Mouse (Mus musculus) forebrain, embryonic 16.5 days (tissue): ENCODE measurements around the gene Timp2. TPM values are rescaled to one million over a fixed set of nuclear protein-coding genes. Genes with fewer than 3 reads are reported as not detected.
"Not testable (repeated sequence)": the region's sequence is repeated elsewhere in the genome, so short reads cannot be mapped to it uniquely, and the experiment has no call there.

Experiments
- ATAC-seq: fragments of 200-750 bp; cut with Nextera tagmentation; 2 replicates; pipeline ENCODE4 v1.8.0; 2017; ENCODE audit warnings: mild to moderate bottlenecking, moderate library complexity
- H3K27ac ChIP-seq: fragments of 300-500 bp; sonication (generic); 2 replicates; pipeline ENCODE4 v1.5.1; 2014; ENCODE audit warnings: low read length, control low read depth
- H3K27me3 ChIP-seq: fragments of 300-500 bp; sonication (generic); replicated peaks from 2 replicates; pipeline ENCODE4 v1.6.1; 2014; ENCODE audit warnings: low read length; ENCODE audit not compliant: control insufficient read depth, insufficient read depth
- H3K36me3 ChIP-seq: fragments of 300-500 bp; sonication (generic); 2 replicates; pipeline ENCODE4 v1.6.1; 2014; ENCODE audit not compliant: control insufficient read depth, insufficient read depth
- H3K4me1 ChIP-seq: fragments of 300-500 bp; sonication (generic); replicated peaks from 2 replicates; pipeline ENCODE4 v1.6.1; 2014; ENCODE audit warnings: low read length; ENCODE audit not compliant: control insufficient read depth, insufficient read depth
- H3K4me2 ChIP-seq: fragments of 300-500 bp; sonication (generic); 2 replicates; pipeline ENCODE4 v1.6.1; 2014; ENCODE audit warnings: mild to moderate bottlenecking, low read length, control low read depth
- H3K4me3 ChIP-seq: fragments of 300-500 bp; sonication (generic); replicated peaks from 2 replicates; pipeline ENCODE4 v1.5.1; 2014; ENCODE audit warnings: mild to moderate bottlenecking, low read length, control low read depth
- H3K9ac ChIP-seq: fragments of 300-500 bp; sonication (generic); replicated peaks from 2 replicates; pipeline ENCODE4 v1.6.1; 2014; ENCODE audit warnings: low read depth, low read length, control low read depth
- H3K9me3 ChIP-seq: fragments of 300-500 bp; sonication (generic); 2 replicates; pipeline ENCODE4 v1.6.1; 2016; ENCODE audit warnings: low read length; ENCODE audit not compliant: control insufficient read depth
- WGBS: fragments of 180-500 bp; shearing (Covaris S2); extraction: QIAGEN DNeasy Blood & Tissue Kit; methylation state at CpG from one replicate; pipeline ENCODE4 v1.1.7; 2014; 5-methylcytosine and 5-hydroxymethylcytosine counted together
- polyA plus RNA-seq: library from polyadenylated mRNA; unstranded; fragments of >200 nt; fragmentation: Nextera tagmentation; extraction: Ambion mirVana; gene quantifications from 2 replicates; pipeline ENCODE4 v1.2.1, GENCODE M21; 2015

The Timp2 gene
- polyA plus RNA-seq, 1 experiment from 2014 or later: 79.8 TPM

GRCm38 (mm10) chr11:118397806-118398530 lies 42.4 kb upstream of the Timp2 start:
- no peak overlapping the region for H3K4me2 ChIP-seq
- no peaks in the 10 kb centered on the region for H3K9me3 ChIP-seq
- H3K27ac ChIP-seq: no peak overlapping the region
- ATAC-seq: no peak
- no peaks in the 10 kb centered on the region for H3K4me1 ChIP-seq
- WGBS: 92% methylated on average over 26 of the region's 26 CpGs
- no peaks in the 10 kb centered on the region for H3K36me3 ChIP-seq
- H3K27me3 ChIP-seq: no peaks in the 10 kb centered on the region
- H3K9ac ChIP-seq: no peak overlapping the region
- no peak overlapping the region for H3K4me3 ChIP-seq

- Histone ChIP-seq H3K4me3 (no peak overlapping the region), H3K9me3 (no peaks in the 10 kb centered on the region), H3K4me1 (no peaks in the 10 kb centered on the region), H3K27me3 (no peaks in the 10 kb centered on the region), H3K9ac (no peak overlapping the region), H3K27ac (no peak overlapping the region), H3K4me2 (no peak overlapping the region), H3K36me3 (no peaks in the 10 kb centered on the region)
- no peak for ATAC-seq
- WGBS: 55% methylated on average over 6 of the region's 6 CpGs
Measured at GRCm38 (mm10) chr11:118394538-118394937, 39.0 kb upstream of the Timp2 start.

- Histone ChIP-seq H3K4me2 (no peak overlapping the region), H3K4me1 (no peaks in the 10 kb centered on the region), H3K9ac (no peak overlapping the region), H3K9me3 (no peaks in the 10 kb centered on the region), H3K27me3 (no peaks in the 10 kb centered on the region), H3K4me3 (no peak overlapping the region), H3K27ac (no peak overlapping the region), H3K36me3 (no peaks in the 10 kb centered on the region)
- ATAC-seq: no peak
- 70% methylated on average over 5 of the region's 5 CpGs for WGBS
Measured at GRCm38 (mm10) chr11:118393991-118394390, 38.5 kb upstream of the Timp2 start.

GRCm38 (mm10) chr11:118387816-118388215 lies 32.3 kb upstream of the Timp2 start:
- not testable (repeated sequence) for H3K4me2 ChIP-seq, H3K9me3 ChIP-seq, H3K4me3 ChIP-seq, H3K36me3 ChIP-seq, H3K27me3 ChIP-seq, ATAC-seq, H3K4me1 ChIP-seq, H3K9ac ChIP-seq, H3K27ac ChIP-seq
- 86% methylated on average over 13 of the region's 13 CpGs for WGBS

- Histone ChIP-seq H3K36me3 (no peaks in the 10 kb centered on the region), H3K4me1 (0 out of 2 replicates have a peak, but pooled peaks cover 3% of the 10 kb centered on the region), H3K9ac (no peak overlapping the region), H3K27me3 (no peaks in the 10 kb centered on the region), H3K4me3 (no peak overlapping the region), H3K9me3 (no peaks in the 10 kb centered on the region), H3K27ac (no peak overlapping the region), H3K4me2 (no peak overlapping the region)
- ATAC-seq: peak; percentile 38; the same call in 1 of the 2 replicates
- 45% methylated on average over 11 of the region's 11 CpGs for WGBS
Measured at GRCm38 (mm10) chr11:118379251-118380009, 23.9 kb upstream of the Timp2 start.

- Histone ChIP-seq H3K4me3 (no peak overlapping the region), H3K9ac (no peak overlapping the region), H3K36me3 (no peaks in the 10 kb centered on the region), H3K27me3 (no peaks in the 10 kb centered on the region), H3K4me2 (no peak overlapping the region), H3K4me1 (0 out of 2 replicates have a peak, but pooled peaks cover 3% of the 10 kb centered on the region), H3K27ac (no peak overlapping the region; the same call in 1 of the 2 replicates), H3K9me3 (no peaks in the 10 kb centered on the region)
- 82% methylated on average over 6 of the region's 6 CpGs for WGBS
- ATAC-seq: no peak
Measured at GRCm38 (mm10) chr11:118378656-118379055, 23.1 kb upstream of the Timp2 start.

- H3K9me3 ChIP-seq, H3K4me3 ChIP-seq, H3K4me2 ChIP-seq, ATAC-seq, H3K9ac ChIP-seq, H3K4me1 ChIP-seq, H3K27ac ChIP-seq, H3K36me3 ChIP-seq, H3K27me3 ChIP-seq: not testable (repeated sequence)
Measured at GRCm38 (mm10) chr11:118376323-118376722, 20.8 kb upstream of the Timp2 start.

GRCm38 (mm10) chr11:118375881-118376280 lies 20.3 kb upstream of the Timp2 start:
- Histone ChIP-seq H3K9ac (no peak overlapping the region), H3K4me1 (0 out of 2 replicates have a peak, but pooled peaks cover 3% of the 10 kb centered on the region), H3K27ac (no peak overlapping the region), H3K9me3 (no peaks in the 10 kb centered on the region), H3K27me3 (no peaks in the 10 kb centered on the region), H3K4me3 (no peak overlapping the region), H3K4me2 (no peak overlapping the region), H3K36me3 (no peaks in the 10 kb centered on the region)
- 85% methylated on average over 5 of the region's 5 CpGs for WGBS
- ATAC-seq: no peak

- no peaks in the 10 kb centered on the region for H3K36me3 ChIP-seq
- no peak overlapping the region for H3K4me2 ChIP-seq
- H3K27me3 ChIP-seq: no peaks in the 10 kb centered on the region
- no peak for ATAC-seq
- H3K4me3 ChIP-seq: no peak overlapping the region
- H3K27ac ChIP-seq: no peak overlapping the region
- H3K4me1 ChIP-seq: 0 out of 2 replicates have a peak, but pooled peaks cover 3% of the 10 kb centered on the region
- 90% methylated on average over 8 of the region's 8 CpGs for WGBS
- H3K9me3 ChIP-seq: no peaks in the 10 kb centered on the region
- H3K9ac ChIP-seq: no peak overlapping the region
Measured at GRCm38 (mm10) chr11:118375461-118375860, 19.9 kb upstream of the Timp2 start.
